In genomic region chr2:25147892-25148291, GRCm38 (mm10) we compare ENCODE assay signal across 23 mouse cellular contexts. TPM values are rescaled to one million over a fixed set of nuclear protein-coding genes. Genes with fewer than 3 reads are reported as not detected.
"Had no signal": no experiment of that assay in that cellular context is flagged by ENCODE, and none has a peak within 500 bp of the region (broad histone marks: within the 10 kb centered on the region; RNA-seq: fewer than 3 reads in every experiment).

No protein-coding gene starts in this region.

- H3K27me3 ChIP-seq: limb, embryonic 15.5 days; midbrain, embryonic 13.5 days; neural tube, embryonic 12.5 days; neural tube, embryonic 15.5 days had no signal

- H3K4me2 ChIP-seq: limb, embryonic 15.5 days; liver, embryonic 11.5 days; lung, embryonic 14.5 days; midbrain, embryonic 13.5 days; neural tube, embryonic 12.5 days; neural tube, embryonic 15.5 days had no signal

- H3K4me3 ChIP-seq: limb, embryonic 15.5 days; midbrain, embryonic 13.5 days; neural tube, embryonic 12.5 days; neural tube, embryonic 15.5 days had no signal

- H3K27ac ChIP-seq: limb, embryonic 15.5 days; liver, embryonic 14.5 days; midbrain, embryonic 13.5 days; neural tube, embryonic 12.5 days; neural tube, embryonic 15.5 days had no signal

- H3K36me3 ChIP-seq: limb, embryonic 15.5 days; midbrain, embryonic 13.5 days; neural tube, embryonic 12.5 days; neural tube, embryonic 15.5 days had no signal

- ATAC-seq: inflammation-experienced regulatory T-cells, adult 6 months; liver, postnatal 0 days; lung, postnatal 0 days; midbrain, embryonic 13.5 days; midbrain, embryonic 16.5 days had no signal

- H3K4me1 ChIP-seq: limb, embryonic 15.5 days; midbrain, embryonic 13.5 days; neural tube, embryonic 12.5 days; neural tube, embryonic 15.5 days had no signal

- H3K9me3 ChIP-seq: limb, embryonic 15.5 days; midbrain, embryonic 13.5 days; neural tube, embryonic 12.5 days; neural tube, embryonic 15.5 days had no signal

- DNase-seq: kidney, adult 18-20 months; kidney, adult 9 months; kidney, postnatal 14 days; kidney, postnatal 4 days; layer of hippocampus, adult 9-11 months; liver, postnatal 0 days; lung, embryonic 14.5 days; retina, postnatal 1 day; right cerebral cortex, postnatal 25 days; thymus, postnatal 25 days had no signal

- H3K9ac ChIP-seq: limb, embryonic 15.5 days; liver, embryonic 14.5 days; liver, postnatal 0 days; lung, embryonic 14.5 days; midbrain, embryonic 13.5 days; neural tube, embryonic 12.5 days; neural tube, embryonic 15.5 days had no signal

RNA-seq across cellular contexts. Expression of gene Noxa1, which starts 52.9 kb away (rescaled TPM):
- total RNA-seq: layer of hippocampus, adult 18-20 months; layer of hippocampus, postnatal 25 days; left cerebral cortex, adult 18-20 months; left cerebral cortex, postnatal 25 days had no signal
- polyA plus RNA-seq: midbrain, embryonic 16.5 days; neural tube, embryonic 12.5 days; neural tube, embryonic 15.5 days had no signal
